Mouse (Mus musculus): ENCODE data around the gene Slc23a3.

The Slc23a3 gene

DNA sequence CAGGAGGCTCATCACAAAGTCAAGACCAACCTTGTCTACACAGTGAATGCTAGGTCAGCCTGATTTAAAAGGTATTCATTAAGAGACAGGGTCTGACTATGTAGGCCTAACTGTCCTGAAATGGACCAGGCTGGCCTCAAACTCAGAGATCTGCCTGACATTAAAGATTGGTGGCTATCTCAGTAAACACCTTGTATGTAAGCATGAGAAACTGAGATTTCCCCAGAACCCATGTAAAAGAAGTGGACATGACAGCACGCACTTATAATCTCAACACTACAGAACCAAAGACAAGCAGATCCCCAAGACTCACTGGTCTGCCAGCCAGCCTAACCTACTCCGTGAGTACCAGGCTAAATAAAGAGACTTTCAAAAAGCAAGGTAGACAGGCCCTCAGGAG, 4.8 kb upstream of the Slc23a3 start:
- no peak for DNase-seq

DNA sequence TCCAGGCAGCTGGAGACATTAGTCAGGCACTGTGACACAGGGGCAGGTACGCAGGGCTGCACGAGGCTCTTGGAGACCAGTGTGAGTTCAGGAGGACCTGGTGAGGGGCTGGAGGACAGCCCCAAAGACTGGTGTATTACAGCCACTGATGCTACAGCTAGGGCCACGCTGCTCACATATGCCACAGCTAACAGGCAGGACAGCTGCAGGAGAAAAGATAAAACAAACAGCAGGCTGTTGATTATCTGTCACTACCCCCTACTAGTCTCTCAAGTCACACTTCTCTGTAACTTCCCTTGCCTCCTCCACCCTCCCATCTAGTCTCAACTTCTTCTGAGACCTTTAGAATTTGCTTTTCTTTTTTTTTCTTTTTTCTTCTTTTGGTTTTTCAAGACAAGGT, 3.0 kb upstream of the Slc23a3 start:
- DNase-seq: no peak

DNA sequence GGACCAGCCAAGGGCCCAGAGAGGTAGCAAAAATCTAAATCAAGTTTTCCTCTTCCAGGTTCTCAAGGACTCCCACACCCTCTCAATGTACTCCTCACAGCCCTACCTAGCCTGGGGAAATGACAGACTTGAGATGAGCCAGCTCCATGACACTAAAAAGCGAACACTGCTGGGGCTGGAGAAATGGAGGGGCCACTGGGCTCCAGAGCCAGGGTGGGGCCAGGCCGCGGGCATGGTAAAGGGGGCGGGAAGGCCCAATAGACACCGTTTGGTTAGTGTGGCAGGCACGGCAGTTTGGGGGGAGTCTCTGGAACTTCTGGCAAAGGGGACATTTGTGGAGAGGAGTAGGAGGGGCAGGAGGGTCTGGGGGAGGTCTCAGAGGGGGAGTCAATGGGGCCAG, 2.6 kb upstream of the Slc23a3 start:
- DNase-seq: no peak

DNA sequence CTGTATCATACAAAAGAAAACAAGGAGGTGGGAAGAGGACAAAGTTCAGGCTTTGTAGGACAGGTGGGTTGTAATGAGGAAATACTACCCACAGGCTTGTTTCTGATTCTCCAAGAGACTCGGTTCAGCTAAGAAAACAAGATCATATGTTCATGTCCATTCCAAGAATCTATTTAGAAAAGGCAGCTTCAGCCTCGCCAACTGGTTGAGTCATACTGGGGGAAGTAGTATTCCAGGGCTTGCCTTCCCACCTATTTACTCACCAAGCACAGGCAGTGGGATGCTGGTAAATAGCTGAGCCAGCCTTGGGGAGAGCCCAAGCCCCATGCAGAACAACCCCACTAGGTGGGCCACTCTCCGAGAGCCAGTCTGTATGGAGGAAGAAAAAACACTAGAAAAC, 5.0 kb downstream of the Slc23a3 start:
- DNase-seq: no peak

DNA sequence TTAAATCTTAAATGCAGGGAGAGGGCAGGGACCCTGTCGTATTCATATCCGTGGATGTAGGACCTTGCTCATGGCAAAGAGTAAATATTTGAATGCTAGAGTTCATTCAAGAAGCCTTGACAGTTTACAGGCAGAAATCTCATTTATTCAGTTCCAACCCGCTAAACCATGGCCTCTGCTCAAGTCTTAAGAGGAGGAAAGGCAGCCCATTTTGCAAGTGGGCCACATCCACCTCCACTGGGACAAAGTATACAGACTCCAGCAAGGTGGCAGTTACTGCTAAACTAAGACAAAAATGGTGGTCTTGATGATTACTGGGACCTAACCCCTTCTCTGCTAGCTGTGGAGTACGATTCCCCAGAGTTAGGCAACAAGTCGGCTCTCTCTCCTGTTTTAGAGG, 8.3 kb downstream of the Slc23a3 start:
- DNase-seq: no peak

DNA sequence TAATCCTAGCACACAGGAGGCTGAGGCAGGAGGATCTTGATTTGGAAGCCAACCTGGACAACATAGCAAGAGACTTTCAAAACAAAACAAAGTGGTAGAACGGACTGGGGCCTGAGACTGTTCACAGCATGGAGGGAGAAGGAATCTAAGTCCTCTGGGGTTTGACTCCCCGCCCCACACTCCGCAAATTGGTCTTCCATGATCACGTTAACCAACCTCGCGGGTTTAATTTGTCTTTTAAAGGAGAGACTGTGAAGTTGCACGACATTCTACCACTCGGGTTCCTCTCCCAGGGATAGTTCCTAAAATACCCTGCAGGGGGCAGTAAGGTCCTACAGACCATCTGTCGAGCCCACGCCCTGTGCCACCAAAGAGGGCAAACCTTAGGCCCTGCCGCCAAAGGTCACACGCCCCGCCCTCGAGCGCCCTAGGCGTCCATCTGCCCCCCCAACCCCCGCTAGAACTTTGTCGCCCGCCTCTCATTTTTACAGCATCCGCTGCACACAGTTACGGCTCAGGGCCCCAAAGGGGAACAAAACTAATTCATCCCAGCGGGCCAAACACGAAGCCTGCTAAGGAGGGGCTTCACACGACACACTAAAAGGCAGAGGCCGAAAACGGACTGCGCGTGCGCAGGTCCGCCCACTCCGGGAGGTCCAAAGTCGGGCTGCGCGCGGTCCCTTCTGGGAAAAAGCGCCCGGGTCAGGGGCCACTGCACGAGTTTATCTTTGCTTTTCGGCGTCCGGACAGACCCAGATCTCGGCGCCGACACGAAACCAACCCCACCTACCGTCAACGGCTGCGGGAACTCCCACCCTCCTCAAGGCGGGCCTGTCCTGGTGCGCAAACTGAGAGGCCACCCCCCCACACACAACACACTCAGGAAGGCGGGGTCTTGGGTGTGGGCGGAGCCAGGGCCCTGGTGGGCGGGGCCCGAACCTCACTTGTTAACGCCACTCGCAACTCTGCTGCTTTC, 9.1 kb downstream of the Slc23a3 start, which contains the start of gene Nhej1:
Gene Nhej1 (minus strand): TSS at position 855 of the 976 bp plus-strand sequence.
- DNase-seq: peak; percentile 98

DNA sequence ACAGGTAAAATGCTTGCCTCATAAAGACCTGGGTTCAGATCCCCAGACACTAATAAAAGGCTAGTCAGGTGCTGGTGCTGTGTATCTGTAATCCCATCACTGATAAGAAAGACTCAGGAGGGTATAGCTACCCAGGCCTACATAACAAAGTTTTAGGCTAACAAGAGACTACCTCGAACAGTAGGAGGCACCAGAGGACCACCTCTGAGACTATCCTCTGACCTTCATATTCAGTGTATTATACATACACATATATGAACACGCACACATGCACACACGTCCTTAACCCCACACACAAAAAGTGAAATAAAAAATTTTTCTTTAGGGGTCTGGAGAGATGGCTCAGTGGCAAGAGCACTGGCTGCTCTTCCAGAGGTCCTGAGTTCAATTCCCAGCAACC, 11.5 kb downstream of the Slc23a3 start:
- DNase-seq: peak; percentile 46
